ENCODE assay signal across 21 mouse cellular contexts in genomic region chr14:54074659-54075058, GRCm38 (mm10).
"Had no signal": no experiment of that assay in that cellular context is flagged by ENCODE, and none has a peak within 500 bp of the region (broad histone marks: within the 10 kb centered on the region; RNA-seq: fewer than 3 reads in every experiment).

No protein-coding gene starts in this region.

- H3K27me3 ChIP-seq: heart, embryonic 13.5 days; heart, embryonic 15.5 days; hindbrain, embryonic 12.5 days; intestine, embryonic 15.5 days; limb, embryonic 12.5 days; liver, embryonic 13.5 days had no signal

- H3K36me3 ChIP-seq: heart, embryonic 13.5 days; heart, embryonic 15.5 days; hindbrain, embryonic 10.5 days; hindbrain, embryonic 12.5 days; intestine, embryonic 15.5 days; limb, embryonic 10.5 days; limb, embryonic 12.5 days; liver, embryonic 13.5 days had no signal

- DNase-seq: gastrocnemius, postnatal 14 days; gastrocnemius, postnatal 36 days; heart, adult 2 months; heart, postnatal 4 days; kidney, adult 18-20 months; kidney, adult 8-10 months; kidney, postnatal 10 days; kidney, postnatal 25 days; kidney, postnatal 4 days; liver; liver, embryonic 13.5 days had no signal

- H3K4me1 ChIP-seq: heart, embryonic 15.5 days; hindbrain, embryonic 10.5 days; hindbrain, embryonic 12.5 days; intestine, embryonic 15.5 days; limb, embryonic 12.5 days had no signal

- H3K4me3 ChIP-seq: heart, adult 2 months; heart, embryonic 13.5 days; heart, embryonic 15.5 days; hindbrain, embryonic 10.5 days; hindbrain, embryonic 12.5 days; intestine, embryonic 15.5 days; layer of hippocampus, adult 2 months; left cerebral cortex, adult 2 months; limb, embryonic 10.5 days; limb, embryonic 12.5 days; liver, embryonic 13.5 days had no signal

- H3K27ac ChIP-seq: heart, adult 2 months; heart, embryonic 13.5 days; heart, embryonic 15.5 days; hindbrain, embryonic 10.5 days; hindbrain, embryonic 12.5 days; hindbrain, embryonic 14.5 days; intestine, embryonic 15.5 days; layer of hippocampus, adult 2 months; left cerebral cortex, adult 2 months; limb, embryonic 10.5 days; limb, embryonic 12.5 days; liver, embryonic 13.5 days had no signal

- H3K9me3 ChIP-seq: heart, embryonic 13.5 days; heart, embryonic 15.5 days; hindbrain, embryonic 10.5 days; hindbrain, embryonic 12.5 days; intestine, embryonic 15.5 days; limb, embryonic 10.5 days; limb, embryonic 12.5 days; liver, embryonic 13.5 days had no signal

- H3K9ac ChIP-seq: heart, embryonic 13.5 days; heart, embryonic 15.5 days; hindbrain, embryonic 12.5 days; hindbrain, embryonic 14.5 days; intestine, embryonic 15.5 days; limb, embryonic 12.5 days; liver, embryonic 13.5 days had no signal
